Mouse (Mus musculus) lung, embryonic 16.5 days (tissue): ENCODE data around the gene Fgfr2. TPM values are rescaled to one million over a fixed set of nuclear protein-coding genes. Genes with fewer than 3 reads are reported as not detected.

ENCODE experiments used
- ATAC-seq: fragments of 200-750 bp; cut with Nextera tagmentation; 2 replicates; pipeline ENCODE4 v1.8.0; 2017; ENCODE audit warnings: low read depth, mild to moderate bottlenecking, moderate library complexity
- H3K27ac ChIP-seq: fragments of 300-500 bp; sonication (generic); 2 replicates; pipeline ENCODE4 v1.5.1; 2014; ENCODE audit warnings: mild to moderate bottlenecking, control low read depth, low read length
- H3K27me3 ChIP-seq: fragments of 300-500 bp; sonication (generic); 2 replicates; pipeline ENCODE4 v1.6.1; 2014; ENCODE audit warnings: low read depth, low read length, mixed read lengths; ENCODE audit not compliant: control insufficient read depth, insufficient read depth
- H3K36me3 ChIP-seq: fragments of 300-500 bp; sonication (generic); 2 replicates; pipeline ENCODE4 v1.6.1; 2014; ENCODE audit warnings: low read length; ENCODE audit not compliant: control insufficient read depth, insufficient read depth
- H3K4me1 ChIP-seq: fragments of 300-500 bp; sonication (generic); replicated peaks from 2 replicates; pipeline ENCODE4 v1.6.1; 2014; ENCODE audit warnings: low read length, mixed read lengths; ENCODE audit not compliant: control insufficient read depth, insufficient read depth
- H3K4me2 ChIP-seq: fragments of 300-500 bp; sonication (generic); 2 replicates; pipeline ENCODE4 v1.6.1; 2014; ENCODE audit warnings: low read depth, low read length, control low read depth
- H3K4me3 ChIP-seq: fragments of 300-500 bp; sonication (generic); 2 replicates; pipeline ENCODE4 v1.5.1; 2014; ENCODE audit warnings: mild to moderate bottlenecking, low read length, control low read depth
- H3K9ac ChIP-seq: fragments of 300-500 bp; sonication (generic); 2 replicates; pipeline ENCODE4 v1.6.1; 2014; ENCODE audit warnings: low read length, control low read depth
- H3K9me3 ChIP-seq: fragments of 300-500 bp; sonication (generic); 2 replicates; pipeline ENCODE4 v1.6.1; 2016; ENCODE audit warnings: low read length; ENCODE audit not compliant: control insufficient read depth
- WGBS: fragments of 180-500 bp; shearing (Covaris S2); extraction: QIAGEN DNeasy Blood & Tissue Kit; methylation state at CpG from one replicate; pipeline ENCODE4 v1.1.7; 2014; 5-methylcytosine and 5-hydroxymethylcytosine counted together
- polyA plus RNA-seq: library from polyadenylated mRNA; unstranded; fragments of >200 nt; fragmentation: Nextera tagmentation; extraction: Ambion mirVana; gene quantifications from 2 replicates; pipeline ENCODE4 v1.2.1, GENCODE M21; 2015

The Fgfr2 gene
- polyA plus RNA-seq, 1 experiment from 2014 or later = 175 TPM

DNA sequence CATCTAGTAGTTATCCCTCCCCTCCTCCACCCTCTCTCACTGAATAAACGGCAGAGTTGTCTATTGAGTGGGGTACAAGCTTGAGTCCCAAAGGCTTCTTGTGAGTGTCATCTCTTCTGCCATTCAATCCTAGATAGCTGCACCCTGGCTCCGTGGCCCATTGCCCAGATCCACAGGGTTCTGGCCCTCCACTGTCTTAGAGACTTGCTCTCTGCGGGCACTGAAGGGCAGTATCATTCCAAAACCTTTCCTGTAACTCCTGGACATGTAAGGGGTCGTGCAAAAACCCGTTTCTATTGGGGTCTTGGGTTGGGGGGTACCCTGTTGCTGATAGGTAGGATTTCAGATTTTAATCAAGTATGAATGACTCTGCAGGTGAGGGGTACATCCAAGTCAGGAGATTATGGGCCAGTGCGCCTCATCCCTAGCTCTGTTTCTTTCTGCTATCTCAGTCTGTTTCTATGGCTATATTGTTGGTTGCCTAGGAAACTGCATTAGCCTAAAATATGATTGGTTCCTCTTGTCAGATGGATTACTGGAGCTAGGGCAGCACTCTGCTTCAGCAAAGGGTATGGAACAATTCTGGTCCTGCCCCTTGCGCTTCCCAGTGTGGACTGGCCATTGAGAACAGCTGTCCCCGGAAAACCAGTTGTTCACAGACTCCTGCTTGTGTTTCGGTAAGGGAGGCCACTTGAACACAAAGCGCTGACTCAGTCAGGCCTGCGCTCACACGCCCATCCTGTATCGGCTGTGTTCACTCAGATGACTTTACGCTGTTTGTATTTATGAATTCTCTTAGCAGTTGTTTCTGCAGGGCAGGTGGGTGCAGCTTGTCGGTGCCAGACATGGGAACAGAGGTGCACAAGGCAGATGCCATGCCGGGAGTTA is 2426.6 kb downstream of the Fgfr2 start:
- H3K36me3 ChIP-seq = no peaks in the 10 kb centered on the region
- H3K27ac ChIP-seq = no peak overlapping the region
- H3K9me3 ChIP-seq = no peaks in the 10 kb centered on the region
- peaks cover 38% of the 10 kb centered on the region for H3K4me1 ChIP-seq
- H3K9ac ChIP-seq = no peak overlapping the region
- ATAC-seq = no peak
- H3K27me3 ChIP-seq = no peaks in the 10 kb centered on the region
- 80% methylated on average over 16 of the region's 16 CpGs for WGBS
- no peak overlapping the region for H3K4me2 ChIP-seq
- H3K4me3 ChIP-seq = no peak overlapping the region

DNA sequence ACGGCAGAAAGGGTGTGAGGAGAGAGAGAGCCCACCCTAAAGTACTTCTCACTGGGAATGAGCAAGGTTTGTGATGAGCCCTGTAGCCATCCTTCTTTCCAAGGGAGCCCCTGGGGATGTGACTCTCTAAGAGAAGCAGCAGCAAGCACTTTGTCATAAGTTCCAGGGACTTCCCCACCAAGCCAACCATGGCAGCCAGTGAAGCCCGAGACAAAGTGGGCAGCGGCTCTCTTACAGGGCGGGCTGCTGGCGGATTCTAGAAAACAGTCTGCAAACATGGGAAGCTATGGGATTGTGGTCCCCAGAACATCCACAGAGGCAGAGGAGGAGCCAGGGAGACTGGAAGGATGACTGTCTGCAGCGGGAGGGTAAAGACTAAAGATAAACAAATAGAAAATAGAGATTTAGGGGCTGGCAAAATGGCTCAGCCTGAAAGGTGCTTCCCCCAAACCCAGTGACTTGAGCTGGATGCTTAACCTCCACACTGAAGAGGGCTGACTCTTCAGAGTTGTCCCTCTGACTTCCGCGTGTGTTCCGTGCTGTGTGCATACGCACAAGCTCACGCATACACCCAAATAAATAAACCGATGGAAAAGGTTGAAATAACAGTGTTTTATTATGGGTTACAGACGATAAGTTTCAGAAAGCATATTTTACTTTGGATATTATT is 2427.3 kb downstream of the Fgfr2 start:
- no peaks in the 10 kb centered on the region for H3K9me3 ChIP-seq
- H3K27ac ChIP-seq = no peak overlapping the region
- no peaks in the 10 kb centered on the region for H3K27me3 ChIP-seq
- peaks cover 42% of the 10 kb centered on the region for H3K4me1 ChIP-seq
- no peak overlapping the region for H3K4me3 ChIP-seq
- WGBS = 55% methylated on average over 13 of the region's 13 CpGs
- no peaks in the 10 kb centered on the region for H3K36me3 ChIP-seq
- no peak for ATAC-seq
- H3K4me2 ChIP-seq = no peak overlapping the region
- no peak overlapping the region for H3K9ac ChIP-seq

- H3K4me1 ChIP-seq = peaks cover 43% of the 10 kb centered on the region
- H3K27me3 ChIP-seq = no peaks in the 10 kb centered on the region
- H3K27ac ChIP-seq = no peak overlapping the region; the same call in 1 of the 2 replicates
- WGBS = 20% methylated on average over 11 of the region's 11 CpGs
- H3K9ac ChIP-seq = peak overlapping the region; percentile 80
- no peaks in the 10 kb centered on the region for H3K9me3 ChIP-seq
- peak overlapping the region; percentile 90 for H3K4me2 ChIP-seq
- no peaks in the 10 kb centered on the region for H3K36me3 ChIP-seq
- no peak for ATAC-seq
- H3K4me3 ChIP-seq = peak overlapping the region; percentile 57
These were observed 2429.4 kb downstream of the Fgfr2 start for GRCm38 (mm10) chr7:130693800-130694193.

GRCm38 (mm10) chr7:130692943-130693799 is 2430.0 kb downstream of the Fgfr2 start:
- H3K27me3 ChIP-seq = no peaks in the 10 kb centered on the region
- peak overlapping the region; percentile 90 for H3K4me2 ChIP-seq
- peak; percentile 61 for ATAC-seq
- peak overlapping the region; percentile 81 for H3K27ac ChIP-seq
- H3K9ac ChIP-seq = peak overlapping the region; percentile 80
- H3K36me3 ChIP-seq = no peaks in the 10 kb centered on the region
- WGBS = 4% methylated on average over 19 of the region's 19 CpGs
- peaks cover 43% of the 10 kb centered on the region for H3K4me1 ChIP-seq
- peak overlapping the region; percentile 57 for H3K4me3 ChIP-seq
- no peaks in the 10 kb centered on the region for H3K9me3 ChIP-seq

DNA sequence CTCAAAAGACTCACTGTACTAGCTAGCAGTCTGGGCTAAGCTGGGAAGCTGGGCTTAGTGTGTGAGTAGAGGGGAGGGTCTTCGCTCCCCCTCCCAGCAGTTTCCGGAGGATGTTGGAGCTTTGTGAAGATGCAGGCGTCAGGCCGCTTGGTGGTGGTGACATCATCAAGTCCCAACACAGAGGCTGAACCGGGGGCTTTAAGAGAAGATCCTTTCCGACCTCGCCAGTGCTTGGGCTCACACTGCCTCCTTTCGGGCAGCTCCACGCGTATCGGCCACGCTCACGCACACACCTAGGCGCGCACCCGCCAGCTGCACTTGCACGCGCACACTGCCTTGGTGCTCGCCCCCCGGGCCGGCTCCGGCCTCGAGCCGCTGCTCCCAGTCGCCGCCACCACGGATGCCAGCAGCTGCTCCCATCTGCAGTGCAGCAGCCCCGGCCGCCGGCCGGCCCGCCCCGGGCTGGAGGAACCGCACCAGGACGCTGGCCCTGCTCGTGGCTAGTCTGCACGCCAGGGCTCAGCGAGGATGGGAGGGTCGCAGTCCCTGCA is 2430.7 kb downstream of the Fgfr2 start:
- Histone ChIP-seq H3K4me2 (peak overlapping the region; percentile 90), H3K4me1 (peaks cover 46% of the 10 kb centered on the region), H3K9ac (peak overlapping the region; percentile 80), H3K4me3 (peak overlapping the region; percentile 57), H3K9me3 (no peaks in the 10 kb centered on the region), H3K27me3 (no peaks in the 10 kb centered on the region), H3K36me3 (no peaks in the 10 kb centered on the region), H3K27ac (peak overlapping the region; percentile 81)
- WGBS = 1% methylated on average over 38 of the region's 39 CpGs
- ATAC-seq = peak; percentile 81

- peaks cover 50% of the 10 kb centered on the region for H3K4me1 ChIP-seq
- H3K9ac ChIP-seq = peak overlapping the region; percentile 40
- H3K9me3 ChIP-seq = no peaks in the 10 kb centered on the region
- peak overlapping the region; percentile 90; the same call in 1 of the 2 replicates for H3K4me2 ChIP-seq
- 16% methylated on average over 2 of the region's 2 CpGs for WGBS
- H3K4me3 ChIP-seq = no peak overlapping the region; the same call in 1 of the 2 replicates
- no peak for ATAC-seq
- H3K36me3 ChIP-seq = no peaks in the 10 kb centered on the region
- no peaks in the 10 kb centered on the region for H3K27me3 ChIP-seq
- H3K27ac ChIP-seq = peak overlapping the region; percentile 63
These were observed 2431.2 kb downstream of the Fgfr2 start for GRCm38 (mm10) chr7:130691931-130692330.

DNA sequence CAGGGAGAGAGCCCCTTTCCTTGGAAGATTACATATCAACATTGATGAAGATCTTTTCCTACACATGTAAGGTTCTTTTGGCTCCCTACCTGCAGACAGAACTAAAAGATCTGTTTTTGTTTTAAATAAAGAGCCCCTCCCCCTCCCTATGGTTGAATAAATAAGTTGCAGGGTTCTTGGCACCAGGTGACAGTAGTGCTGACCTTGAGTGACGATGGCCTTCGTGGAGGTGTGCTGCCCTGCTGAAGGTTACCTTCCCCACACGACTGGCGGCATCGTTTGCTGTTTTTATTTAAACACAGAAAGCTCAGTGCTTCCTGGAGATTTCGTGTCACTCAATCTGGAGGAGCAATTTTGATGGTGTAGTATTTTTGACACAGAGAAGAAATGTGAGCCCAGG is 2432.3 kb downstream of the Fgfr2 start:
- Histone ChIP-seq H3K4me3 (no peak overlapping the region), H3K36me3 (no peaks in the 10 kb centered on the region), H3K4me1 (peaks cover 50% of the 10 kb centered on the region), H3K9me3 (no peaks in the 10 kb centered on the region), H3K9ac (no peak overlapping the region), H3K4me2 (no peak overlapping the region), H3K27me3 (no peaks in the 10 kb centered on the region), H3K27ac (no peak overlapping the region)
- ATAC-seq = no peak
- WGBS = 54% methylated on average over 6 of the region's 6 CpGs

GRCm38 (mm10) chr7:130688601-130689000 is 2434.5 kb downstream of the Fgfr2 start:
- no peak overlapping the region for H3K27ac ChIP-seq
- H3K4me3 ChIP-seq = no peak overlapping the region
- H3K4me2 ChIP-seq = no peak overlapping the region
- H3K27me3 ChIP-seq = no peaks in the 10 kb centered on the region
- ATAC-seq = no peak
- no peaks in the 10 kb centered on the region for H3K9me3 ChIP-seq
- no peaks in the 10 kb centered on the region for H3K36me3 ChIP-seq
- H3K4me1 ChIP-seq = peaks cover 28% of the 10 kb centered on the region
- H3K9ac ChIP-seq = no peak overlapping the region
- 75% methylated on average over 4 of the region's 4 CpGs for WGBS
